Mouse (Mus musculus) central nervous system, embryonic 18 days (tissue): ENCODE measurements around the gene Vmn1r139. TPM values are rescaled to one million over a fixed set of nuclear protein-coding genes. Genes with fewer than 3 reads are reported as not detected.

Experiments
- polyA plus RNA-seq: library from polyadenylated mRNA; depleted of rRNA; stranded (reverse); fragments of >200 nt; gene quantifications from 2 replicates; pipeline ENCODE4 v1.2.3, GENCODE M21; 2012; rRNA removed

Vmn1r139 gene
- not detected in 2 replicates for polyA plus RNA-seq

DNA sequence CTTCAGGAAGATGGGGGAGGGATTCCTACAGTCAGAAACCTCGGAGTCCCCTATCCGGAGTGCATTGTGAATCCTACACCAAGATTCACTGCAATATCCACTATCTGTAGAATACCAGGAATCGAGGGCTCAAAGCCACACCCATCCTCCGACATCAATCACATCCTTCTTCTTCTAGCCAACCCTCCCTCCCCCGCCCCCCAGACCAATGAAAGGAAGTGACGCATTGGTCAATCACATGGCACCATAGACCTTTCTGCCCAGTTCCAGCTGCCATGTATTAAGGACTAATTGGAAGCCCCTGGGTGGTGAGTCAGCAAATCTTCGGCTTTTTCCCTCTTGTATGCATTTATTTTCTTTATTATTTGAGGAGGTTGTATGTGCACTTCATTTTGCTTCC, at the start of gene Vmn1r139:
TSS of gene Vmn1r139 (plus strand) at position 301 of the 400 bp plus-strand sequence.

GRCm38 (mm10) chr7:22028797-22029196, 40.1 kb upstream of the Vmn1r139 start, which contains the start of gene Vmn1r138:
Gene Vmn1r138 (minus strand): TSS chr7:22028897.

GRCm38 (mm10) chr7:22056205-22056604, 12.7 kb upstream of the Vmn1r139 start, which contains the start of gene Gm6176:
Gene Gm6176 (minus strand): TSS chr7:22056305.

GRCm38 (mm10) chr7:22118145-22118544, 49.3 kb downstream of the Vmn1r139 start, which contains the start of gene Gm16451:
Gene Gm16451 (minus strand): TSS chr7:22118245.

GRCm38 (mm10) chr7:22134641-22135040, 65.8 kb downstream of the Vmn1r139 start, which contains the start of gene Gm10666:
Gene Gm10666 (minus strand): TSS chr7:22134741.

Other genes with a start within 250 kb of the Vmn1r139 start
- gene Vmn1r135, start 236.7 kb upstream of the Vmn1r139 start, polyA plus RNA-seq, result not detected in 2 replicates
- gene Gm5725, start 224.8 kb upstream of the Vmn1r139 start, polyA plus RNA-seq, result not detected in 2 replicates
- not detected in 2 replicates for gene Gm5891, start 147.8 kb upstream of the Vmn1r139 start, polyA plus RNA-seq
- gene Vmn1r137, start 74.5 kb upstream of the Vmn1r139 start, polyA plus RNA-seq, result not detected in 2 replicates
- not detected in 2 replicates for gene Vmn1r138, start 40.2 kb upstream of the Vmn1r139 start, polyA plus RNA-seq
- gene Gm6176, start 12.8 kb upstream of the Vmn1r139 start, polyA plus RNA-seq, result not detected in 2 replicates
- not detected in 2 replicates for gene Gm16451, start 49.2 kb downstream of the Vmn1r139 start, polyA plus RNA-seq
- not detected in 2 replicates for gene Gm10666, start 65.7 kb downstream of the Vmn1r139 start, polyA plus RNA-seq
- not detected in 2 replicates for gene Vmn1r142, start 95.0 kb downstream of the Vmn1r139 start, polyA plus RNA-seq
- gene Vmn1r143, start 120.3 kb downstream of the Vmn1r139 start, polyA plus RNA-seq, result not detected in 2 replicates
- gene Gm8653, start 132.2 kb downstream of the Vmn1r139 start, polyA plus RNA-seq, result not detected in 2 replicates
- not detected in 2 replicates for gene Gm8453, start 160.4 kb downstream of the Vmn1r139 start, polyA plus RNA-seq